Mouse (Mus musculus) bone marrow, adult 2 months (tissue): Measurements from ENCODE around the gene Ces2b.

Source experiments
- CTCF ChIP-seq: fragments of 200-500 bp; IDR thresholded peaks from 2 replicates; pipeline ENCODE4 v1.5.1; 2011; ENCODE audit warnings: low read length, control low read depth; ENCODE audit not compliant: control insufficient read depth, insufficient read depth
- POLR2A ChIP-seq: fragments of 200-500 bp; IDR thresholded peaks from 2 replicates; pipeline ENCODE4 v1.6.1; 2011; ENCODE audit warnings: low read depth, mild to moderate bottlenecking, control low read depth, low read length, borderline replicate concordance; ENCODE audit not compliant: control insufficient read depth

DNA sequence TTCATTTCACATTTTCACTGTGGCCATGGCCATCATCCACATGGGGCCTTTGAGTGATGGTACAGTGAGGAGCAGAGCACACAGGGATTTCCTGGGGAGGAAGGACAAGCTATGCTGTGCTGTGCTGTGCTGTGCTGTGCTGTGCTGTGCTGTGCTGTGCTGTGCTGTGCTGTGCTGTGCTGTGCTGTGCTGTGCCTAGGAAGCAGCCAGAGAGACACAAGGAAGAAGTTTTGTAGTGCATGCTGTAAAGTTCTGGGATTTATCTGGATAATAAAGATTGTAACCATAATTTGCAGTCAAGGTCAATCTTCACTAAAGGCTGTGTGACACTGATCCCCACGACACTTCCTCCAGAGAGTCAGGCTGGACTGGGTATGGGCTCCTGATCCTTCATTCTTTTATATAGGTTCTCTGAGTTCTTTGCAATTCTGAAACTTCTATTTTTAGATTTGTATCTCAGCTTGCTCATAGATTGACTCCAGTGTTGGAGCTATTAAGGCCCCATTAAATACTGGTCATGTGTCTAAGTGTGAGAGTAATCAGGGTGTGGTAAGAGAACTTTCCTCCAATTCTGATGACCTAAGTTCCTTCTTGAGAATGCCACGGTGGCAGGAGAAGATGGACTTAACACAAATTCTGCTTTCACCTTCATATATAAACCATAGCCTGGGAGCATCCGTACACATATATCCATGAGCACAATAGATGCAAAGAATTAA lies 10.1 kb downstream of the Ces2b start:
- no peak for TF ChIP-seq POLR2A
- no peak for TF ChIP-seq CTCF
